Mouse (Mus musculus) ES-Bruce4 (cell line): ENCODE data around the gene Gm45837. TPM values are rescaled to one million over a fixed set of nuclear protein-coding genes. Genes with fewer than 3 reads are reported as not detected.

Source experiments
- H3K27ac ChIP-seq: 2 replicates; pipeline ENCODE4 v1.5.1; 2012; ENCODE audit warnings: low read length, inconsistent platforms; ENCODE audit not compliant: insufficient read depth
- H3K27me3 ChIP-seq: 2 replicates; pipeline ENCODE4 v1.6.1; 2012; ENCODE audit warnings: mild to moderate bottlenecking, low read length, inconsistent platforms; ENCODE audit not compliant: control insufficient read depth, poor library complexity, insufficient read depth, severe bottlenecking
- H3K36me3 ChIP-seq: 2 replicates; pipeline ENCODE4 v1.6.1; 2012; ENCODE audit warnings: inconsistent platforms, mild to moderate bottlenecking, low read length, moderate library complexity; ENCODE audit not compliant: control insufficient read depth, poor library complexity, insufficient read depth, severe bottlenecking
- H3K4me1 ChIP-seq: one replicate; pipeline ENCODE4 v1.8.1; 2011; ENCODE audit warnings: low read length; ENCODE audit not compliant: control insufficient read depth, insufficient read depth
- H3K4me3 ChIP-seq: 2 replicates; pipeline ENCODE4 v1.5.1; 2011; ENCODE audit warnings: low read depth, mild to moderate bottlenecking, low read length
- H3K9ac ChIP-seq: 2 replicates; pipeline ENCODE4 v1.6.1; 2012; ENCODE audit warnings: low read depth, mild to moderate bottlenecking, inconsistent platforms; ENCODE audit not compliant: poor library complexity, severe bottlenecking
- H3K9me3 ChIP-seq: replicated peaks from 2 replicates; pipeline ENCODE4 v1.6.1; 2012; ENCODE audit warnings: mild to moderate bottlenecking, low read length, inconsistent platforms; ENCODE audit not compliant: control insufficient read depth, poor library complexity, insufficient read depth, severe bottlenecking
- CTCF ChIP-seq: IDR thresholded peaks from one replicate; pipeline ENCODE4 v1.8.1; 2011; ENCODE audit warnings: low read depth, low read length
- EP300 ChIP-seq: IDR thresholded peaks from 2 replicates; pipeline ENCODE4 v1.6.1; 2011; ENCODE audit warnings: low read depth, low read length; ENCODE audit not compliant: insufficient read depth
- POLR2A ChIP-seq: IDR thresholded peaks from one replicate; pipeline ENCODE4 v1.8.1; 2011; ENCODE audit warnings: low read length; ENCODE audit not compliant: insufficient read depth
- polyA plus RNA-seq: library from polyadenylated mRNA; stranded (reverse); fragments of >200 nt; gene quantifications from 2 replicates; pipeline ENCODE4 v1.2.4, GENCODE M21; 2011; ENCODE audit warnings: low read depth; ENCODE audit not compliant: missing spikeins, insufficient read depth, insufficient read length

The Gm45837 gene
- polyA plus RNA-seq, 1 experiment = not detected

GRCm38 (mm10) chr7:101454479-101454878 lies 43.8 kb downstream of the Gm45837 start:
- Histone ChIP-seq H3K4me1 (peaks cover 3% of the 10 kb centered on the region), H3K27ac (no peak overlapping the region), H3K9me3 (no peaks in the 10 kb centered on the region), H3K27me3 (no peaks in the 10 kb centered on the region), H3K36me3 (no peaks in the 10 kb centered on the region), H3K9ac (no peak overlapping the region), H3K4me3 (no peak overlapping the region)
- TF ChIP-seq POLR2A (no peak), EP300 (no peak), CTCF (no peak)

DNA sequence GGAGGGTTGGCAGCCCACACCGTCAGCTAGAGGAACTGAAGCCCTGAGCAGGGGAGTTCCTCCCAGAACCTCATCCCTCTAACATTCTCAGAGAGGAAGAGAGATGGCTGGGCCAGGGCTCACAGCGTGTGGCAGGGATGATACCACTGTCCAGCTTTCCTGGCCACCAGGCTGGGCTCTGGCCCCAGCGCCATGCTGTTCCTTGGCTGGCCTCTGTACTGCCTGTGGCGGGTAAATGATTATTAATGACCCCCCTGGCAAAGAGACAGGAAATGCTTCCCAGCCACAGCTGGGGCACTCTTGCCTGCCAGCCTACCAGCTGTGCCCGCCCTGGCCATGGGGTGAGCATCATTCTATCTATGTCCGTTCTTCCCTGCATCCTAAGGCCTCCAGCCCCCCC lies 44.5 kb downstream of the Gm45837 start:
- Histone ChIP-seq H3K4me3 (no peak overlapping the region), H3K36me3 (no peaks in the 10 kb centered on the region), H3K4me1 (peaks cover 3% of the 10 kb centered on the region), H3K27me3 (no peaks in the 10 kb centered on the region), H3K27ac (no peak overlapping the region), H3K9ac (no peak overlapping the region), H3K9me3 (no peaks in the 10 kb centered on the region)
- TF ChIP-seq EP300 = no peak
- no peak for TF ChIP-seq CTCF
- no peak for TF ChIP-seq POLR2A

- Histone ChIP-seq H3K4me1 (peaks cover 3% of the 10 kb centered on the region), H3K9me3 (no peaks in the 10 kb centered on the region), H3K27me3 (no peaks in the 10 kb centered on the region), H3K9ac (no peak overlapping the region), H3K36me3 (no peaks in the 10 kb centered on the region), H3K4me3 (no peak overlapping the region), H3K27ac (no peak overlapping the region)
- TF ChIP-seq CTCF (no peak), EP300 (no peak), POLR2A (no peak)
Observed at GRCm38 (mm10) chr7:101456318-101456717, 45.6 kb downstream of the Gm45837 start.

- no peaks in the 10 kb centered on the region for H3K9me3 ChIP-seq
- TF ChIP-seq EP300 (no peak), CTCF (no peak), POLR2A (no peak)
- H3K27me3 ChIP-seq = no peaks in the 10 kb centered on the region
- H3K4me1 ChIP-seq = peaks cover 3% of the 10 kb centered on the region
- H3K36me3 ChIP-seq = no peaks in the 10 kb centered on the region
- no peak overlapping the region for H3K27ac ChIP-seq
- no peak overlapping the region for H3K4me3 ChIP-seq
- no peak overlapping the region for H3K9ac ChIP-seq
Observed at GRCm38 (mm10) chr7:101456789-101457188, 46.1 kb downstream of the Gm45837 start.

GRCm38 (mm10) chr7:101457283-101457682 lies 46.6 kb downstream of the Gm45837 start:
- no peaks in the 10 kb centered on the region for H3K27me3 ChIP-seq
- H3K27ac ChIP-seq = no peak overlapping the region
- peaks cover 3% of the 10 kb centered on the region for H3K4me1 ChIP-seq
- H3K36me3 ChIP-seq = no peaks in the 10 kb centered on the region
- no peak overlapping the region for H3K4me3 ChIP-seq
- no peaks in the 10 kb centered on the region for H3K9me3 ChIP-seq
- TF ChIP-seq EP300 = no peak
- TF ChIP-seq CTCF = no peak
- TF ChIP-seq POLR2A = no peak
- no peak overlapping the region for H3K9ac ChIP-seq

- Histone ChIP-seq H3K9me3 (no peaks in the 10 kb centered on the region), H3K9ac (no peak overlapping the region), H3K27ac (no peak overlapping the region), H3K27me3 (no peaks in the 10 kb centered on the region), H3K4me1 (peaks cover 3% of the 10 kb centered on the region), H3K36me3 (no peaks in the 10 kb centered on the region), H3K4me3 (no peak overlapping the region)
- TF ChIP-seq EP300 (no peak), POLR2A (no peak), CTCF (no peak)
Observed at GRCm38 (mm10) chr7:101457801-101458200, 47.1 kb downstream of the Gm45837 start.
